Mouse (Mus musculus) ES-Bruce4 (cell line): Measurements from ENCODE around the gene Nynrin. TPM values are rescaled to one million over a fixed set of nuclear protein-coding genes. Genes with fewer than 3 reads are reported as not detected.

ENCODE experiments used
- H3K27ac ChIP-seq: 2 replicates; pipeline ENCODE4 v1.5.1; 2012; ENCODE audit warnings: low read length, inconsistent platforms; ENCODE audit not compliant: insufficient read depth
- H3K27me3 ChIP-seq: 2 replicates; pipeline ENCODE4 v1.6.1; 2012; ENCODE audit warnings: mild to moderate bottlenecking, low read length, inconsistent platforms; ENCODE audit not compliant: control insufficient read depth, poor library complexity, insufficient read depth, severe bottlenecking
- H3K36me3 ChIP-seq: 2 replicates; pipeline ENCODE4 v1.6.1; 2012; ENCODE audit warnings: inconsistent platforms, mild to moderate bottlenecking, low read length, moderate library complexity; ENCODE audit not compliant: control insufficient read depth, poor library complexity, insufficient read depth, severe bottlenecking
- H3K4me1 ChIP-seq: one replicate; pipeline ENCODE4 v1.8.1; 2011; ENCODE audit warnings: low read length; ENCODE audit not compliant: control insufficient read depth, insufficient read depth
- H3K4me3 ChIP-seq: 2 replicates; pipeline ENCODE4 v1.5.1; 2011; ENCODE audit warnings: low read depth, mild to moderate bottlenecking, low read length
- H3K9ac ChIP-seq: 2 replicates; pipeline ENCODE4 v1.6.1; 2012; ENCODE audit warnings: low read depth, mild to moderate bottlenecking, inconsistent platforms; ENCODE audit not compliant: poor library complexity, severe bottlenecking
- H3K9me3 ChIP-seq: replicated peaks from 2 replicates; pipeline ENCODE4 v1.6.1; 2012; ENCODE audit warnings: mild to moderate bottlenecking, low read length, inconsistent platforms; ENCODE audit not compliant: control insufficient read depth, poor library complexity, insufficient read depth, severe bottlenecking
- CTCF ChIP-seq: IDR thresholded peaks from one replicate; pipeline ENCODE4 v1.8.1; 2011; ENCODE audit warnings: low read depth, low read length
- EP300 ChIP-seq: IDR thresholded peaks from 2 replicates; pipeline ENCODE4 v1.6.1; 2011; ENCODE audit warnings: low read depth, low read length; ENCODE audit not compliant: insufficient read depth
- POLR2A ChIP-seq: IDR thresholded peaks from one replicate; pipeline ENCODE4 v1.8.1; 2011; ENCODE audit warnings: low read length; ENCODE audit not compliant: insufficient read depth
- polyA plus RNA-seq: library from polyadenylated mRNA; stranded (reverse); fragments of >200 nt; gene quantifications from 2 replicates; pipeline ENCODE4 v1.2.4, GENCODE M21; 2011; ENCODE audit warnings: low read depth; ENCODE audit not compliant: missing spikeins, insufficient read depth, insufficient read length

The Nynrin gene
- polyA plus RNA-seq, 1 experiment, result 24.6 TPM

GRCm38 (mm10) chr14:55862970-55863369 is 9.2 kb downstream of the Nynrin start:
- H3K4me3 ChIP-seq, result peak overlapping the region; percentile 46
- TF ChIP-seq EP300, result no peak
- no peak for TF ChIP-seq CTCF
- TF ChIP-seq POLR2A, result no peak
- H3K27me3 ChIP-seq, result no peaks in the 10 kb centered on the region
- H3K9ac ChIP-seq, result peak overlapping the region; percentile 33; the same call in 1 of the 2 replicates
- no peak overlapping the region for H3K27ac ChIP-seq
- no peaks in the 10 kb centered on the region for H3K9me3 ChIP-seq
- H3K4me1 ChIP-seq, result peaks cover 5% of the 10 kb centered on the region
- H3K36me3 ChIP-seq, result peaks cover 4% of the 10 kb centered on the region; the same call in 1 of the 2 replicates

GRCm38 (mm10) chr14:55863773-55864172 is 10.0 kb downstream of the Nynrin start:
- Histone ChIP-seq H3K4me3 (peak overlapping the region; percentile 46), H3K27ac (peak overlapping the region; percentile 52), H3K4me1 (peaks cover 8% of the 10 kb centered on the region), H3K9ac (peak overlapping the region; percentile 33), H3K9me3 (no peaks in the 10 kb centered on the region), H3K36me3 (peaks cover 4% of the 10 kb centered on the region; the same call in 1 of the 2 replicates), H3K27me3 (no peaks in the 10 kb centered on the region)
- 0 out of 2 replicates have a peak, but pooled peaks have one; percentile 48 for TF ChIP-seq EP300
- TF ChIP-seq POLR2A, result no peak
- TF ChIP-seq CTCF, result peak; percentile 96

- Histone ChIP-seq H3K4me1 (peaks cover 6% of the 10 kb centered on the region), H3K9me3 (no peaks in the 10 kb centered on the region), H3K27me3 (no peaks in the 10 kb centered on the region), H3K9ac (no peak overlapping the region), H3K4me3 (no peak overlapping the region), H3K36me3 (peaks cover 16% of the 10 kb centered on the region), H3K27ac (no peak overlapping the region)
- TF ChIP-seq EP300 (no peak), CTCF (peak; percentile 9), POLR2A (no peak)
Observed at GRCm38 (mm10) chr14:55866962-55867361, 13.2 kb downstream of the Nynrin start.

GRCm38 (mm10) chr14:55868230-55869026 is 14.6 kb downstream of the Nynrin start:
- peaks cover 16% of the 10 kb centered on the region for H3K36me3 ChIP-seq
- TF ChIP-seq EP300 (peak; percentile 74), POLR2A (no peak)
- H3K9me3 ChIP-seq, result no peaks in the 10 kb centered on the region
- peaks cover 5% of the 10 kb centered on the region for H3K4me1 ChIP-seq
- H3K9ac ChIP-seq, result no peak overlapping the region
- no peak overlapping the region for H3K4me3 ChIP-seq
- H3K27ac ChIP-seq, result peak overlapping the region; percentile 49
- no peaks in the 10 kb centered on the region for H3K27me3 ChIP-seq

GRCm38 (mm10) chr14:55869538-55869937 is 15.7 kb downstream of the Nynrin start:
- H3K27ac ChIP-seq, result no peak overlapping the region
- H3K4me3 ChIP-seq, result no peak overlapping the region
- no peaks in the 10 kb centered on the region for H3K9me3 ChIP-seq
- H3K36me3 ChIP-seq, result peaks cover 15% of the 10 kb centered on the region
- TF ChIP-seq CTCF, result no peak
- TF ChIP-seq POLR2A, result no peak
- TF ChIP-seq EP300, result no peak
- H3K9ac ChIP-seq, result no peak overlapping the region
- peaks cover 5% of the 10 kb centered on the region for H3K4me1 ChIP-seq
- H3K27me3 ChIP-seq, result no peaks in the 10 kb centered on the region

- Histone ChIP-seq H3K4me1 (peaks cover 5% of the 10 kb centered on the region), H3K27me3 (no peaks in the 10 kb centered on the region), H3K27ac (no peak overlapping the region), H3K9me3 (no peaks in the 10 kb centered on the region), H3K4me3 (no peak overlapping the region), H3K36me3 (peaks cover 12% of the 10 kb centered on the region), H3K9ac (no peak overlapping the region)
- TF ChIP-seq CTCF (no peak), EP300 (no peak), POLR2A (no peak)
Observed at GRCm38 (mm10) chr14:55872039-55872438, 18.2 kb downstream of the Nynrin start.
